Mouse (Mus musculus): ENCODE results near the gene Ptpn11. TPM values are rescaled to one million over a fixed set of nuclear protein-coding genes. Genes with fewer than 3 reads are reported as not detected.
A peak's percentile ranks its signal among the peaks of the same experiment; 100 is the strongest.
"Not testable (repeated sequence)": the region's sequence is repeated elsewhere in the genome, so short reads cannot be mapped to it uniquely, and the experiment has no call there.

Gene Ptpn11
- 32.1 and 33.8 TPM in 2 replicates for polyA plus RNA-seq (2014; fragmentation: Nextera tagmentation; extraction: Ambion mirVana)

DNA sequence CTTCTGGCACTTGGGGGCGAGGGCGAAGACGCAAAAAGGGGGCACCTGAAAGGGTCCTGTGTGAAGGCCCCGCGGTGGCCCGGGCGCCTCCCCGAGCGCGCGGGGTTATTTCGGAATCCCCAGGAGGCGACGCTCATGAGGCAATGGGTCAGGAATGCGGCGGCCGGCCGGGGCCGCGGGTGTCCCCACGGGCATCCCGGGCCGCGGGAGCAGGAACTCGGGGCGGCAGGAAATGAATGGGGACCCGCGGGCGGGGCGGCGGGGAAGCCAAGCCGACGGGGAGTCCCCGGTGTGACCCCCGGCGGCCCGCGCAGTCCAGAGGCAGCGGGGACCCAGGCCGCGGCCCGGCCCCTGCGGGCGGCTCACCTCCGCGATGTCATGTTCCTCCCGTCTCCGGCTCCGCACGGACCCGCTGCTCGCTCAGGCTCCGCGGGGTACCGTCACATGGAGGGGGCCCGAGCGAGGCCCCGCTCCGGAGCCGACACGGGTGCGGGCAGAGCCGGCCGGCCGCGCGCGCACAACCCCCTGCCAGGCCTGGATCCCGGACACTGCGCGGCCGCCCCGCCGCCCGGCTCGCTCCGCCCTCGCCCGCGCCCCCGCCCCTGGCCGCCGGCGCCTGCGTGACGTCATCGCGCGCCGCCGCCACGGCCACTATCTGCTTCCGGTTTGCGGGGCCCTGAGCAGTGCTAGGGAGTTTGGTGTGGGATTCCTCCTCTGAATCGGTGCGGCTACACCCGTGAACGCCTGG lies at the start of gene Ptpn11:
Gene Ptpn11 (minus strand): TSS at position 562 of the 748 bp plus-strand sequence.
- peak within 1 kb of the TSS; percentile 93 for H3K4me3 ChIP-seq (ENCODE audit: low read depth, low read length)
- peak within 1 kb of the TSS; percentile 84 for H3K4me2 ChIP-seq (ENCODE audit: low read length)
- no peaks in the 10 kb centered on the region for H3K27me3 ChIP-seq (replicated peaks; ENCODE audit: control insufficient read depth, insufficient read depth, low read length)
- peaks cover 11% of the 10 kb centered on the region for H3K4me1 ChIP-seq (ENCODE audit: control insufficient read depth, insufficient read depth, low read length)
- DNase-seq (ENCODE audit: low spot score) (peak; percentile 85), ATAC-seq (peak; percentile 97)
- no peaks in the 10 kb centered on the region for H3K9me3 ChIP-seq (replicated peaks; ENCODE audit: control insufficient read depth, low read length)
- peak within 1 kb of the TSS; percentile 71 for H3K27ac ChIP-seq (ENCODE audit: low read depth, low read length)
- H3K36me3 ChIP-seq (ENCODE audit: control insufficient read depth, insufficient read depth, low read length): no peaks in the 10 kb centered on the region
- peak within 1 kb of the TSS; percentile 91 for H3K9ac ChIP-seq (ENCODE audit: low read length)
- WGBS: 1% methylated on average over 68 of the region's 98 CpGs

DNA sequence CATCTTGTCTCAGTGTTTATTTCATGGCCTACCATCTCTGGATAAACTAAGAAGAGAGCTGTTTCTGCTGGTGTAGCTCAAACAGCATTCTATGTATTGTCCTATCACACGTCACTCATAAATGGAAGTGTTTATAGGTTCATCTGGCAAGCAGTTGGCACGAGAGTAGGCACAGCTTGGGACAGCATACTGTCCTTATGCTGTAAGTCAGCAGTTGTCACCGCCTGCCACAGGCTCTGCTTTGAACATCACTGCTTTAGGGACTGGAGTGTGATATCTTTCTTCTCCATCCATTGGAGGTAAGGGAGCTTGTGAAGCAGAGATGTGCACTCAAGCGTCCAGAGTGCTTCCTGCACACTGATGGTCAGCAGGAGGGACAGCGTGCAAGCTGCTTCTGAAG lies 48.6 kb upstream of the Ptpn11 start:
- WGBS: 72% methylated on average over 5 of the region's 5 CpGs
- Histone ChIP-seq H3K4me2 (ENCODE audit: low read length) (no peak overlapping the region), H3K9ac (ENCODE audit: low read length) (no peak overlapping the region), H3K36me3 (ENCODE audit: control insufficient read depth, insufficient read depth, low read length) (no peaks in the 10 kb centered on the region), H3K27ac (ENCODE audit: low read depth, low read length) (no peak overlapping the region), H3K4me3 (ENCODE audit: low read depth, low read length) (no peak overlapping the region), H3K4me1 (ENCODE audit: control insufficient read depth, insufficient read depth, low read length) (no peaks in the 10 kb centered on the region), H3K9me3 (replicated peaks; ENCODE audit: control insufficient read depth, low read length) (no peaks in the 10 kb centered on the region; the same call in 1 of the 2 replicates), H3K27me3 (replicated peaks; ENCODE audit: control insufficient read depth, insufficient read depth, low read length) (no peaks in the 10 kb centered on the region)
- ATAC-seq: peak; percentile 82; the same call in 1 of the 2 replicates
- peak; percentile 81 for DNase-seq (ENCODE audit: low spot score)

DNA sequence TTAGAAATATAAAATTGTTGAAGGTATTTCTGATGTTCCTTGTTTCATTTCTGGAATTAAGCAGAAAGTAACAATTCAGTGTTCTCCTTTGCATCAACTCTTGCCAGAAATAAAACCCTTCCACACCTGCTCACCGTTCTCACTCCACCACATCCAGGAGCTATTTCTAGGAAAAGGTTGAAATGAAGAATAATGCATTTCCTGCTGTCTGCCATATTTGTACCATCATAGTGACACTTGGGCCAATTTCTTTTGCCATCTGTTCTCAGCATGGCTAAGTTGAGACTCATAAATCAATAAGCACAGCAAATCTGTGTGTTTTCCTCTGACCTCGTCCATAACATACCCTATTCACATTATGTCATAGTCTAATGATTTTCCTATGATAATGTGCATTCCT lies 47.0 kb upstream of the Ptpn11 start:
- DNase-seq (ENCODE audit: low spot score): peak; percentile 25
- 72% methylated on average over 2 of the region's 2 CpGs for WGBS
- Histone ChIP-seq H3K9ac (ENCODE audit: low read length) (no peak overlapping the region), H3K27ac (ENCODE audit: low read depth, low read length) (no peak overlapping the region), H3K36me3 (ENCODE audit: control insufficient read depth, insufficient read depth, low read length) (no peaks in the 10 kb centered on the region), H3K27me3 (replicated peaks; ENCODE audit: control insufficient read depth, insufficient read depth, low read length) (no peaks in the 10 kb centered on the region), H3K9me3 (replicated peaks; ENCODE audit: control insufficient read depth, low read length) (no peaks in the 10 kb centered on the region; the same call in 1 of the 2 replicates), H3K4me1 (ENCODE audit: control insufficient read depth, insufficient read depth, low read length) (no peaks in the 10 kb centered on the region), H3K4me2 (ENCODE audit: low read length) (no peak overlapping the region), H3K4me3 (ENCODE audit: low read depth, low read length) (no peak overlapping the region)
- no peak for ATAC-seq

DNA sequence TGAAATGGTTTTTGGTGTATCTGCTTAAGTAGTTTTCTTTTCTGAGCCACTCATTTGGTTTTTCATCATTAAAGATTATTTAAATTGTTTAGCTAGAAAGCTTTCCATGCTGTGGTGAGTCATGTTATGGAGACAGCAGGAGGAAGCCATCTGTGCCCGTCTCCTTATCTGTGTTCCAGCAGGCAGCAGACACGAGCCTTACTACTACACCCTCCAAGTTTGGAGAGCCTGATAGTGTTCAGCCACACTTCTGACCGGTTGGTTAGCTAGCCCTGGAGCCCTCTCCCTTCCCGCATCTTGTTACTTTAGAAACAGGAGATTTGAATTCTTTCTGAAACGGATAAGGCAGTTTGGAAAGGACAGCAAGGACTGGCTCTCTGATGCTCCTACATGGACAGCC lies 45.0 kb upstream of the Ptpn11 start:
- no peaks in the 10 kb centered on the region for H3K36me3 ChIP-seq (ENCODE audit: control insufficient read depth, insufficient read depth, low read length)
- H3K27me3 ChIP-seq (replicated peaks; ENCODE audit: control insufficient read depth, insufficient read depth, low read length): no peaks in the 10 kb centered on the region
- ATAC-seq (no peak), DNase-seq (ENCODE audit: low spot score) (peak; percentile 47)
- WGBS: 77% methylated on average over 5 of the region's 5 CpGs
- no peak overlapping the region for H3K4me2 ChIP-seq (ENCODE audit: low read length)
- H3K9ac ChIP-seq (ENCODE audit: low read length): no peak overlapping the region
- no peaks in the 10 kb centered on the region; the same call in 1 of the 2 replicates for H3K9me3 ChIP-seq (replicated peaks; ENCODE audit: control insufficient read depth, low read length)
- no peak overlapping the region for H3K27ac ChIP-seq (ENCODE audit: low read depth, low read length)
- no peaks in the 10 kb centered on the region for H3K4me1 ChIP-seq (ENCODE audit: control insufficient read depth, insufficient read depth, low read length)
- no peak overlapping the region for H3K4me3 ChIP-seq (ENCODE audit: low read depth, low read length)

DNA sequence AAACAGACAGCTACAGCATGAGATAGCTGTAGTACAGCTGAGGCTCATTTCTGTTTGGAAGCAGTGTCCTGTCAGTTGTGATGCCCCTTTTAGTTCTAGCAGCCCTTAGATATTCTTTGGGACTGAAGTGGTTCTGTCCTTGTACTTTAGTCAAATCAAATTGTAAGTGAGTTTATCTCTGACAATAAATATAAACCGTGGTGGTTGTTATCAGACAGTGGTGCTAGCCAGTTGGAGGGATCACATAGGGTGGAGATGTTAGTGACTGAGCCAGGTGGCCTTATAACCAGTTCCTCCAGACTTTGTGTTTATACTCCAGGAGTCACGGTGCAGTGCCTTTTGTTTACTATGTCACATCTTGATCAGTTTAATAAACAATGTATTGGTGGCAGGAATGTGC lies 42.5 kb upstream of the Ptpn11 start:
- no peak overlapping the region for H3K27ac ChIP-seq (ENCODE audit: low read depth, low read length)
- no peak overlapping the region for H3K4me2 ChIP-seq (ENCODE audit: low read length)
- H3K4me3 ChIP-seq (ENCODE audit: low read depth, low read length): no peak overlapping the region
- H3K36me3 ChIP-seq (ENCODE audit: control insufficient read depth, insufficient read depth, low read length): no peaks in the 10 kb centered on the region
- no peaks in the 10 kb centered on the region; the same call in 1 of the 2 replicates for H3K9me3 ChIP-seq (replicated peaks; ENCODE audit: control insufficient read depth, low read length)
- no peaks in the 10 kb centered on the region for H3K27me3 ChIP-seq (replicated peaks; ENCODE audit: control insufficient read depth, insufficient read depth, low read length)
- ATAC-seq: no peak
- H3K9ac ChIP-seq (ENCODE audit: low read length): no peak overlapping the region
- H3K4me1 ChIP-seq (ENCODE audit: control insufficient read depth, insufficient read depth, low read length): no peaks in the 10 kb centered on the region
- WGBS: 92% methylated on average over 2 of the region's 2 CpGs
- DNase-seq (ENCODE audit: low spot score): no peak

DNA sequence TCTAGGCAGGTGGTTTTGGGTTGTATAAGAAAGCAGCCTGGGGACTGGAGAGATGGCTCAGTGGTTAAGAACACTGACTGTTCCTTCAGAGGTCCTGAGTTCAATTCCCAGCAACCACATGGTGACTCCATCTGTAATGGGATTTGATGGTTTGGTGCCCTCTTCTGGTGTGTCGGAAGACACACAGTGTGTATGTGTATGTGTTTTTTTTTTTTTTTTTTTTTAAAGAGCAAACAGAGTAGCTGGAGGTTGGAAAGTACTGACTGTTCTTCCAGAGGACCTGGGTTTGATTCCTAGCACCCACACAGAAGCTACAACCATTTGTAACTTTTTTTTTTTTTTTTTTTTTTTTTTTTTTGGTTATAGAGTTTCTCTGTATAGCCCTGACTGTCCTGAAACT lies 41.6 kb upstream of the Ptpn11 start:
- Histone ChIP-seq H3K4me2 (ENCODE audit: low read length) (no peak overlapping the region), H3K27ac (ENCODE audit: low read depth, low read length) (no peak overlapping the region), H3K4me1 (ENCODE audit: control insufficient read depth, insufficient read depth, low read length) (no peaks in the 10 kb centered on the region), H3K4me3 (ENCODE audit: low read depth, low read length) (no peak overlapping the region), H3K9me3 (replicated peaks; ENCODE audit: control insufficient read depth, low read length) (no peaks in the 10 kb centered on the region; the same call in 1 of the 2 replicates), H3K9ac (ENCODE audit: low read length) (no peak overlapping the region), H3K36me3 (ENCODE audit: control insufficient read depth, insufficient read depth, low read length) (no peaks in the 10 kb centered on the region), H3K27me3 (replicated peaks; ENCODE audit: control insufficient read depth, insufficient read depth, low read length) (no peaks in the 10 kb centered on the region)
- DNase-seq (ENCODE audit: low spot score) (no peak), ATAC-seq (no peak)
- WGBS: 95% methylated on average over 1 of the region's 1 CpGs

DNA sequence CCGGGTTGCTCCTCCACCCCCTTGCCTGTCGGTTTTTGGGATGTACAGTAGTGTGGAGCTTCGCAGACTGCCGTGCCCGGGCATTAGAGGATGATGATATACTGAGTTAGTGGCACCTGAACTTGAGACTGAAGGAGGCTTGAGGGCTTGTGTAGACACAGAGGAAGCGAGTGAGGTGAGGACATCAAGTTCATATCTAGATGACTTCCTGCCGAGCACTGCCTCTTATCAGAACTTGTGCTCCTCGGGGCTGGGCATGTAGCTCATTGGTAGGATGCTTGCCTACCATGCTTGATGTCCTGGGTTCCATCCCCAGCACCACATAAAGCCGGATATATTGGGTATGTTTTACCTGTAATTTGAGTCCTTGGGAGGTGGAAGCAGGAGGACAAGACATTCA lies 39.6 kb upstream of the Ptpn11 start:
- H3K27me3 ChIP-seq (replicated peaks; ENCODE audit: control insufficient read depth, insufficient read depth, low read length): no peaks in the 10 kb centered on the region
- H3K9ac ChIP-seq (ENCODE audit: low read length): no peak overlapping the region
- no peaks in the 10 kb centered on the region; the same call in 1 of the 2 replicates for H3K9me3 ChIP-seq (replicated peaks; ENCODE audit: control insufficient read depth, low read length)
- no peak overlapping the region for H3K27ac ChIP-seq (ENCODE audit: low read depth, low read length)
- H3K4me1 ChIP-seq (ENCODE audit: control insufficient read depth, insufficient read depth, low read length): no peaks in the 10 kb centered on the region
- H3K4me2 ChIP-seq (ENCODE audit: low read length): no peak overlapping the region
- H3K36me3 ChIP-seq (ENCODE audit: control insufficient read depth, insufficient read depth, low read length): no peaks in the 10 kb centered on the region
- DNase-seq (ENCODE audit: low spot score) (no peak), ATAC-seq (no peak)
- WGBS: 91% methylated on average over 9 of the region's 9 CpGs
- no peak overlapping the region for H3K4me3 ChIP-seq (ENCODE audit: low read depth, low read length)

DNA sequence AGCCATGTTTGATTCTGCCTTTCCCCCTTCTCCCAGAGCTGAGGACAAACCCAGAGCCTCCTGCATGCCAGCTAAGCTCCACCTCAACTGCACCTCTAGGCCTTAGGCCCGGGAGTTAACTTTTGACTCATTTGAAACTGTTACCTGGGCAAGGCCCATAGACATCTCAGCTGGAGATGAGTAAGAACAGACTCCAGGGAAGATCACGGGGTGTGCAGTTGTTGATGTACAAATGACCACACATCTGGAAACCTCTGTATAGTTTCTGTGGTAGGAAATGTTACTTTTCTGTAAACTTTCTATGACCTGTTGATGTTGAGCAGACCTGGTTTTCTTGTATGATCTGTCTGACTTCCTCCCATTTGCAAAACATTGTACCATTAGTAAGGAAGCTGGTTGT lies 38.0 kb upstream of the Ptpn11 start:
- Histone ChIP-seq H3K4me2 (ENCODE audit: low read length) (no peak overlapping the region), H3K4me1 (ENCODE audit: control insufficient read depth, insufficient read depth, low read length) (no peaks in the 10 kb centered on the region), H3K27ac (ENCODE audit: low read depth, low read length) (no peak overlapping the region), H3K4me3 (ENCODE audit: low read depth, low read length) (no peak overlapping the region), H3K9me3 (replicated peaks; ENCODE audit: control insufficient read depth, low read length) (no peaks in the 10 kb centered on the region), H3K36me3 (ENCODE audit: control insufficient read depth, insufficient read depth, low read length) (no peaks in the 10 kb centered on the region), H3K9ac (ENCODE audit: low read length) (no peak overlapping the region), H3K27me3 (replicated peaks; ENCODE audit: control insufficient read depth, insufficient read depth, low read length) (no peaks in the 10 kb centered on the region)
- ATAC-seq (no peak), DNase-seq (ENCODE audit: low spot score) (no peak)
- 89% methylated on average over 2 of the region's 2 CpGs for WGBS

DNA sequence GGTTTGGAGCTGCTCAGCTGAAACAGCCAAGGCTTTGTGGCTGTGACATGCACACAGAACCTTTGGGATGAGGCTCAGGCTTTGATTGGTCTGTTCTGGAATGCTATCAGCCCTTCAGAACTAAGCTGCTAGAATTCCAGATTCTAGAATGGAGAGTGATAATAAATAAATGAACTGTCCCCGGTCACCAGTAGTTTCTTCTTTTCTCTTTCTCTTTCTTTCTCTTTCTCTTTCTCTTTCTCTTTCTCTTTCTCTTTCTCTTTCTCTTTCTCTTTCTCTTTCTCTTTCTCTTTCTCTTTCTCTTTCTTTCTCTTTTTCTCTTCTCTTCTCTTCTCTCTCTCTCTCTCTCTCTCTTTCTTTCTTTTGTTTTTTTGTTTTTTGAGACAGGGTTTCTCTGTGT lies 36.1 kb upstream of the Ptpn11 start:
- not testable (repeated sequence) for H3K4me2 ChIP-seq (ENCODE audit: low read length); H3K36me3 ChIP-seq (ENCODE audit: control insufficient read depth, insufficient read depth, low read length); H3K4me1 ChIP-seq (ENCODE audit: control insufficient read depth, insufficient read depth, low read length); H3K27ac ChIP-seq (ENCODE audit: low read depth, low read length); H3K4me3 ChIP-seq (ENCODE audit: low read depth, low read length); ATAC-seq; H3K27me3 ChIP-seq (replicated peaks; ENCODE audit: control insufficient read depth, insufficient read depth, low read length); H3K9me3 ChIP-seq (replicated peaks; ENCODE audit: control insufficient read depth, low read length); DNase-seq (ENCODE audit: low spot score); H3K9ac ChIP-seq (ENCODE audit: low read length)
- WGBS: 93% methylated on average over 1 of the region's 1 CpGs
